Mouse (Mus musculus): ENCODE measurements around the gene Tff2. TPM values are rescaled to one million over a fixed set of nuclear protein-coding genes. Genes with fewer than 3 reads are reported as not detected.

Gene Tff2
- polyA plus RNA-seq, 1 experiment from 2014 or later = not detected

DNA sequence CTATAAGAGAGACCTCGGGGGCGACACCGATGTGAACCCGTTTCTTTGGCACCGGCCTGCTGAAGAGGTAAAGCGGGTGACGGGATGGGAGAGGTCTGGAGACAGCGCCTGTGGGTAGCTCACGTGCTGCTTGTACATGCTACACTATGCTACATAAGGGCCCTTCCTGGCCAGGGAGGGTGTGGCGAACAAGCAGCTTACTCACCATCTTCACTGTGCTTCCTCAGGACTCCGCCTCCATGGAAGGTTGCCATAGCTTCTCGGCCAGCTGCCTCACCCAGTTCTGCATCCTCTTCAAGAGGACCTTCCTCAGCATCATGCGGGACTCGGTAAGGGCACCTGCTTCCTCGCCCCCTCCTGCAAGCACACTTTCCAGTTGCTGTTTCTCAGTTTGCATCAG is 35.7 kb downstream of the Tff2 start:
- ATAC-seq (ENCODE audit: low FRiP score, low TSS enrichment) (no peak), DNase-seq (no peak)
- Histone ChIP-seq H3K4me2 (ENCODE audit: low read length) (no peak overlapping the region), H3K4me3 (replicated peaks; ENCODE audit: low read depth, low read length) (no peak overlapping the region), H3K9ac (replicated peaks; ENCODE audit: low read length) (no peak overlapping the region), H3K27me3 (ENCODE audit: control insufficient read depth, insufficient read depth, low read length) (no peaks in the 10 kb centered on the region), H3K36me3 (ENCODE audit: control insufficient read depth, insufficient read depth, low read length) (peaks cover 59% of the 10 kb centered on the region), H3K4me1 (ENCODE audit: control insufficient read depth, insufficient read depth, low read length) (no peaks in the 10 kb centered on the region), H3K9me3 (ENCODE audit: control insufficient read depth, low read length) (no peaks in the 10 kb centered on the region), H3K27ac (replicated peaks; ENCODE audit: low read depth, low read length) (no peak overlapping the region)
- 94% methylated on average over 15 of the region's 15 CpGs for WGBS

DNA sequence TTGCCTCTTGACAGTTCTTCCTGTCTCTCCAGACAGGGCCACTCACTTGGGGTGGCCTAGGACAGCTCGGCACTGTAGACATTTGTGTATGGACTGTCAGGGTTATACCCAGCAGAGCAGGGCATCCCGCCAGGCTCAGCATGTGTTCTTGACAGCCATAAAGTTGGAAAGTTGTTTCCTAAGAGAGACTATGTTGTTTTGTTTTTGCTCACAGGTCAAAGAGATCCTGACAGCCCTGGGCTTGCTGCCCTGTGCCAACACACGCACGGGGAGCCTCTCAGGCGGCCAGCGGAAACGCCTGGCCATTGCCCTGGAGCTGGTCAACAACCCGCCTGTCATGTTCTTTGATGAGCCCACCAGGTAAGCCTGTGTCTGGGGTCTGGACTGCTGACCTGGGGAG is 40.3 kb downstream of the Tff2 start:
- no peaks in the 10 kb centered on the region for H3K27me3 ChIP-seq (ENCODE audit: control insufficient read depth, insufficient read depth, low read length)
- 89% methylated on average over 8 of the region's 8 CpGs for WGBS
- no peaks in the 10 kb centered on the region for H3K4me1 ChIP-seq (ENCODE audit: control insufficient read depth, insufficient read depth, low read length)
- ATAC-seq (ENCODE audit: low FRiP score, low TSS enrichment) = no peak
- no peaks in the 10 kb centered on the region for H3K9me3 ChIP-seq (ENCODE audit: control insufficient read depth, low read length)
- H3K36me3 ChIP-seq (ENCODE audit: control insufficient read depth, insufficient read depth, low read length) = peaks cover 34% of the 10 kb centered on the region
- no peak overlapping the region for H3K9ac ChIP-seq (replicated peaks; ENCODE audit: low read length)
- DNase-seq = no peak
- no peak overlapping the region for H3K4me3 ChIP-seq (replicated peaks; ENCODE audit: low read depth, low read length)
- H3K27ac ChIP-seq (replicated peaks; ENCODE audit: low read depth, low read length) = no peak overlapping the region
- no peak overlapping the region for H3K4me2 ChIP-seq (ENCODE audit: low read length)

DNA sequence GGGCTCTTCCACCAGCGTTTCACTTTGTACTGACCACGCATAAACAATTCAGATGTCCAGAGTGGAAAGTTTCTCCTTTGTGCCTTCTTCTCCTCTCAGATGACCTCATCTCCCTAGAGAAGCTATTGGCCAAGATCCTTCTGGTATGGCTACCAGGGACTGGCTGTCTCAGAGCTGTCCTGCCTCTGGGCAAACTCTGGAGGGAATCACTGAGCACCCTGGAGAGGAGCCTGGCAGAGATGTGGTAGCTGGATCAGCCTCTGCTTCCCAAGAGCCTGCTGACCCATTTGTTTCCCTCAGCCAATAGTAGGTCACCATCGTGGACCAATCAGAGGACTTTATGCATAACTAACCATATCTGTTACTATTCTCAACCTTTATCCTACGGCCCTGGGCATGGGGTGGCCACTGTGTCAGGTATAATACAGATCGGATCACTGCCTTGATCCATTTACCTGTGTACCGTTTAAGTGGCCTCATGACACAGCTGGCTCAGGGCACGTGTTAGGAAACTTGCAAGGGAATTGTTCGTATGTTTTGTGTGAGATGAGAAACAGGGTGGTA is 41.0 kb downstream of the Tff2 start:
- Histone ChIP-seq H3K4me2 (ENCODE audit: low read length) (no peak overlapping the region), H3K36me3 (ENCODE audit: control insufficient read depth, insufficient read depth, low read length) (peaks cover 28% of the 10 kb centered on the region), H3K27ac (replicated peaks; ENCODE audit: low read depth, low read length) (no peak overlapping the region), H3K9ac (replicated peaks; ENCODE audit: low read length) (no peak overlapping the region), H3K4me1 (ENCODE audit: control insufficient read depth, insufficient read depth, low read length) (no peaks in the 10 kb centered on the region), H3K9me3 (ENCODE audit: control insufficient read depth, low read length) (no peaks in the 10 kb centered on the region), H3K27me3 (ENCODE audit: control insufficient read depth, insufficient read depth, low read length) (no peaks in the 10 kb centered on the region), H3K4me3 (replicated peaks; ENCODE audit: low read depth, low read length) (no peak overlapping the region)
- DNase-seq = no peak
- ATAC-seq (ENCODE audit: low FRiP score, low TSS enrichment) = no peak
- whole genome bisulfite sequencing = 93% methylated on average over 8 of the region's 8 CpGs

DNA sequence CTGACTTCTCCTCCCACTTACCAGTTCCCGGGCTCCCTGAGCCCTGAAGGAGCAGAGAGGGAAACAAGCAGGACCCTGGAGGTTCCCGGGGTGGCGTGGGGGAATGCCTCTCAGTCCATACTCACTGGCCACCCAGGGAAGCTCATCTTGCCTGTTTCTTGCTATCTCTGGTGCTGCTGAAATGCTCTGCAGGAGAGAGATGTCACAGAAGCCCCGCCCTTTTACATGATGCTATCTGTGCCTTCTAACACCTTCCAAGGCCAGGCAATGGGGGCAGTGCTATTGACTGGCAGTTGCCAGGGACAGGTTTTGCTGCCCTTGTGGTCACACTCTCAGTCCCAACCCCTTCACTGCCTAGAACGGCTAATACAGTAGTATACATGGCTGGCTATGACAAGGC is 45.3 kb downstream of the Tff2 start:
- WGBS = 82% methylated on average over 5 of the region's 5 CpGs

DNA sequence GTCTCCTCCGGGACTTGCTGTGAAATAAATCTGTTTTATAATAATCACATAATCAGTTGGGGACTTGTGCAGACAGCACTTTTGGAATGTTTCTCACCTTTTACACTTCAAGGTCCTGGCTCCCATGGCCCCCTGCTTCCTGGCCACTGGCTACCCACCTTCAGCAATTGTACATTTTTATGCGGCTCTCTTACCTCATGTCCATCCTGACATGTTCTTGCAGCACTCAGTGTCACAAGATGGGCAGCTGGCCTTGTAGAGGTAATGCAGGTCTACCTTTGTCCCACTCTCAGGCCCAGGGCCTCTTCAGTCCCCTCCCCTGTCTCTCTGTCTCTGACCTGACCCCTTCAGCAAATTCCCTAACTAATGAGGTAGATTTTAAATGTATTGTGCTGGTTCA is 47.2 kb downstream of the Tff2 start:
- H3K4me1 ChIP-seq (ENCODE audit: control insufficient read depth, insufficient read depth, low read length) = no peaks in the 10 kb centered on the region
- H3K4me2 ChIP-seq (ENCODE audit: low read length) = no peak overlapping the region
- no peak overlapping the region for H3K9ac ChIP-seq (replicated peaks; ENCODE audit: low read length)
- H3K27ac ChIP-seq (replicated peaks; ENCODE audit: low read depth, low read length) = no peak overlapping the region
- no peaks in the 10 kb centered on the region for H3K9me3 ChIP-seq (ENCODE audit: control insufficient read depth, low read length)
- DNase-seq (no peak), ATAC-seq (ENCODE audit: low FRiP score, low TSS enrichment) (no peak)
- H3K4me3 ChIP-seq (replicated peaks; ENCODE audit: low read depth, low read length) = no peak overlapping the region
- H3K27me3 ChIP-seq (ENCODE audit: control insufficient read depth, insufficient read depth, low read length) = no peaks in the 10 kb centered on the region
- H3K36me3 ChIP-seq (ENCODE audit: control insufficient read depth, insufficient read depth, low read length) = peaks cover 14% of the 10 kb centered on the region; the same call in 1 of the 2 replicates
- WGBS = 98% methylated on average over 2 of the region's 2 CpGs

More for the DNA sequence above, 45.3 kb downstream of the Tff2 start:
- H3K9me3 ChIP-seq (ENCODE audit: control insufficient read depth, low read length) = no peaks in the 10 kb centered on the region
- no peak overlapping the region for H3K4me3 ChIP-seq (replicated peaks; ENCODE audit: low read depth, low read length)
- peaks cover 26% of the 10 kb centered on the region for H3K36me3 ChIP-seq (ENCODE audit: control insufficient read depth, insufficient read depth, low read length)
- H3K27me3 ChIP-seq (ENCODE audit: control insufficient read depth, insufficient read depth, low read length) = no peaks in the 10 kb centered on the region
- DNase-seq (no peak), ATAC-seq (ENCODE audit: low FRiP score, low TSS enrichment) (no peak)
- no peaks in the 10 kb centered on the region for H3K4me1 ChIP-seq (ENCODE audit: control insufficient read depth, insufficient read depth, low read length)
- no peak overlapping the region for H3K4me2 ChIP-seq (ENCODE audit: low read length)
- H3K27ac ChIP-seq (replicated peaks; ENCODE audit: low read depth, low read length) = no peak overlapping the region
- no peak overlapping the region for H3K9ac ChIP-seq (replicated peaks; ENCODE audit: low read length)

DNA sequence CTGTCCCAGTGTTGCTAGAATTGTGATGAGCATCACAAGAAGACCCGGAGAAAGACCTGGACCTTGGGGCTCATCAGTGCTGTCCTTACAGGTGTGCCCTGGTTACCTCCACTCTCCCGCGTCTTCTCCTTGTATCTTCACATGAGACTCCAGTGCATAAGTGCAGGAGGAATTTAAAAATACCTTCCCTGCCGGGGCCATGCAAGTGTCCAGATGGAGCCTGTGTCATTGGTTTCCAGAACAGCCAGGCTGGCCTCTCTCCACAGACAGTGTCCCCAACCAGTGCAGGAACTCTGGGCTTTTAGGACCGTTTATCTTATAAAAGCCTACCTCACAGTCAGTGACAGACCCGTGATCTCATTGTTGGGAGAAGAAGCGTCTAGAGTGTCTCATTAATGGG is 48.5 kb downstream of the Tff2 start:
- 86% methylated on average over 7 of the region's 7 CpGs for WGBS
- Histone ChIP-seq H3K27me3 (ENCODE audit: control insufficient read depth, insufficient read depth, low read length) (no peaks in the 10 kb centered on the region), H3K36me3 (ENCODE audit: control insufficient read depth, insufficient read depth, low read length) (peaks cover 14% of the 10 kb centered on the region; the same call in 1 of the 2 replicates), H3K9ac (replicated peaks; ENCODE audit: low read length) (no peak overlapping the region), H3K4me3 (replicated peaks; ENCODE audit: low read depth, low read length) (no peak overlapping the region), H3K4me2 (ENCODE audit: low read length) (no peak overlapping the region), H3K4me1 (ENCODE audit: control insufficient read depth, insufficient read depth, low read length) (peaks cover 12% of the 10 kb centered on the region), H3K27ac (replicated peaks; ENCODE audit: low read depth, low read length) (no peak overlapping the region), H3K9me3 (ENCODE audit: control insufficient read depth, low read length) (no peaks in the 10 kb centered on the region)
- ATAC-seq (ENCODE audit: low FRiP score, low TSS enrichment) (no peak), DNase-seq (no peak)

DNA sequence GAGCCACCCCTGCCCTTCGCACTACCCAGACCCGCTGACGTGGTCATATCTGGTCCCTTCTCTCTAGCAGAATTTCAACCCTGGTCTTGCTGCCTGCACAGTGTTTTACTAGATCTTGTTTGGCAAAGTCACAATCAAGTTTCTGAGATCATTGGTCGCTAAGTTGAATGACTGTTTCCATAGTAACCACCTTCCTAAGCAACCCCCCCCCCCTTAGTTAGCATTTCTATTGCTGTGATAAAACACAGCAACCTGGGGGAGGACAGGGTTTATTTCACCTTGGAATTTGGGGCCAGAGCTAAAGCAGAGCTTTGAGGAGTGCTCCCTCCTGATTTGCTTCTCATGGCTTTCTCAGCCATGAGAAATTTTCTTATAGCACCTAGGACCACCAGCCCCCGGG is 49.3 kb downstream of the Tff2 start:
- no peaks in the 10 kb centered on the region for H3K27me3 ChIP-seq (ENCODE audit: control insufficient read depth, insufficient read depth, low read length)
- H3K9ac ChIP-seq (replicated peaks; ENCODE audit: low read length) = no peak overlapping the region
- H3K9me3 ChIP-seq (ENCODE audit: control insufficient read depth, low read length) = no peaks in the 10 kb centered on the region
- 44% methylated on average over 5 of the region's 5 CpGs for WGBS
- H3K36me3 ChIP-seq (ENCODE audit: control insufficient read depth, insufficient read depth, low read length) = peaks cover 14% of the 10 kb centered on the region; the same call in 1 of the 2 replicates
- H3K27ac ChIP-seq (replicated peaks; ENCODE audit: low read depth, low read length) = no peak overlapping the region
- H3K4me3 ChIP-seq (replicated peaks; ENCODE audit: low read depth, low read length) = no peak overlapping the region
- DNase-seq = no peak
- no peak overlapping the region for H3K4me2 ChIP-seq (ENCODE audit: low read length)
- peaks cover 20% of the 10 kb centered on the region for H3K4me1 ChIP-seq (ENCODE audit: control insufficient read depth, insufficient read depth, low read length)
- no peak for ATAC-seq (ENCODE audit: low FRiP score, low TSS enrichment)

Other genes with a start within 250 kb of the Tff2 start
- gene Glp1r, start 242.5 kb downstream of the Tff2 start, polyA plus RNA-seq (2014; fragmentation: Nextera tagmentation; extraction: Ambion mirVana) = 0.46 and 0.58 TPM in 2 replicates
- not detected in 2 replicates for gene Umodl1, start 189.6 kb downstream of the Tff2 start, polyA plus RNA-seq (2014; fragmentation: Nextera tagmentation; extraction: Ambion mirVana)
- gene Abcg1, start 86.6 kb downstream of the Tff2 start, polyA plus RNA-seq (2014; fragmentation: Nextera tagmentation; extraction: Ambion mirVana) = 23.1 and 24.7 TPM in 2 replicates
- 0.51 and 1.3 TPM in 2 replicates for gene Tff3, start 14.6 kb downstream of the Tff2 start, polyA plus RNA-seq (2014; fragmentation: Nextera tagmentation; extraction: Ambion mirVana)
- gene Tff1, start 21.0 kb upstream of the Tff2 start, polyA plus RNA-seq (2014; fragmentation: Nextera tagmentation; extraction: Ambion mirVana) = not detected in 2 replicates
- 0.11 TPM in 1 of 2 replicates, not detected in the other for gene Tmprss3, start 54.7 kb upstream of the Tff2 start, polyA plus RNA-seq (2014; fragmentation: Nextera tagmentation; extraction: Ambion mirVana)
- gene Ubash3a, start 63.6 kb upstream of the Tff2 start, polyA plus RNA-seq (2014; fragmentation: Nextera tagmentation; extraction: Ambion mirVana) = 0.28 TPM in 1 of 2 replicates, not detected in the other
- gene Rsph1, start 133.1 kb upstream of the Tff2 start, polyA plus RNA-seq (2014; fragmentation: Nextera tagmentation; extraction: Ambion mirVana) = 1.5 and 2.0 TPM in 2 replicates
- gene Slc37a1, start 142.5 kb upstream of the Tff2 start, polyA plus RNA-seq (2014; fragmentation: Nextera tagmentation; extraction: Ambion mirVana) = 12.0 and 12.8 TPM in 2 replicates
- 34.6 and 36.5 TPM in 2 replicates for gene Pde9a, start 241.9 kb upstream of the Tff2 start, polyA plus RNA-seq (2014; fragmentation: Nextera tagmentation; extraction: Ambion mirVana)

Measured in midbrain, embryonic 14.5 days (tissue).